Mouse (Mus musculus) small intestine, adult 2 months (tissue): ENCODE measurements around the gene Pde4d.

Source experiments
- CTCF ChIP-seq: fragments of 200-500 bp; IDR thresholded peaks from 2 replicates; pipeline ENCODE4 v1.5.1; 2012; ENCODE audit warnings: low read depth, mild to moderate bottlenecking, control low read depth, inconsistent platforms, low read length, moderate library complexity, mixed read lengths; ENCODE audit not compliant: insufficient replicate concordance, insufficient read length; ENCODE audit errors: extremely low read depth
- POLR2A ChIP-seq: fragments of 200-500 bp; IDR thresholded peaks from 2 replicates; pipeline ENCODE4 v1.6.1; 2012; ENCODE audit warnings: low read depth, mild to moderate bottlenecking, control low read depth, inconsistent platforms, low read length, moderate library complexity

- TF ChIP-seq CTCF = no peak
- no peak for TF ChIP-seq POLR2A
Measured at GRCm38 (mm10) chr13:108685817-108686216, 236.1 kb downstream of the Pde4d start.
